Mouse (Mus musculus) lung, postnatal 0 days (tissue): ENCODE measurements around the gene Gm11939. TPM values are rescaled to one million over a fixed set of nuclear protein-coding genes. Genes with fewer than 3 reads are reported as not detected.

Source experiments
- ATAC-seq: fragments of 200-750 bp; cut with Nextera tagmentation; 2 replicates; pipeline ENCODE4 v1.8.0; 2017; ENCODE audit warnings: moderate library complexity
- DNase-seq: peaks from one replicate; pipeline ENCODE4 v3.0.0-alpha.2; 2016; ENCODE audit warnings: low spot score
- H3K27ac ChIP-seq: fragments of 300-500 bp; sonication (generic); 2 replicates; pipeline ENCODE4 v1.5.1; 2014; ENCODE audit warnings: antibody characterized with exemption, mild to moderate bottlenecking, low read length, mixed read lengths
- H3K27me3 ChIP-seq: fragments of 300-500 bp; sonication (generic); replicated peaks from 2 replicates; pipeline ENCODE4 v1.6.1; 2014; ENCODE audit warnings: low read length, mixed read lengths; ENCODE audit not compliant: insufficient read depth
- H3K36me3 ChIP-seq: fragments of 300-500 bp; sonication (generic); 2 replicates; pipeline ENCODE4 v1.6.1; 2014; ENCODE audit warnings: low read length, mixed read lengths; ENCODE audit not compliant: insufficient read depth
- H3K4me1 ChIP-seq: fragments of 300-500 bp; sonication (generic); 2 replicates; pipeline ENCODE4 v1.6.1; 2014; ENCODE audit warnings: antibody characterized with exemption, low read depth, low read length, mixed read lengths; ENCODE audit not compliant: insufficient read depth
- H3K4me2 ChIP-seq: fragments of 300-500 bp; sonication (generic); replicated peaks from 2 replicates; pipeline ENCODE4 v1.6.1; 2014; ENCODE audit warnings: low read depth, mild to moderate bottlenecking, low read length, moderate library complexity, mixed read lengths
- H3K4me3 ChIP-seq: fragments of 300-500 bp; sonication (generic); 2 replicates; pipeline ENCODE4 v1.5.1; 2014; ENCODE audit warnings: low read depth, low read length
- H3K9ac ChIP-seq: fragments of 300-500 bp; sonication (generic); replicated peaks from 2 replicates; pipeline ENCODE4 v1.6.1; 2014; ENCODE audit warnings: low read depth, mild to moderate bottlenecking
- H3K9me3 ChIP-seq: fragments of 300-500 bp; sonication (generic); 2 replicates; pipeline ENCODE4 v1.6.1; 2016; ENCODE audit warnings: low read length, mixed read lengths
- CTCF ChIP-seq: IDR thresholded peaks from 2 replicates; pipeline ENCODE4 v1.5.1; 2016; ENCODE audit warnings: antibody characterized with exemption, mild to moderate bottlenecking
- EP300 ChIP-seq: IDR thresholded peaks from 2 replicates; pipeline ENCODE4 v1.6.1; 2016; ENCODE audit warnings: antibody characterized with exemption, mild to moderate bottlenecking, control low read depth
- WGBS: fragments of 180-500 bp; shearing (Covaris S2); extraction: QIAGEN DNeasy Blood & Tissue Kit; methylation state at CpG from one replicate; pipeline ENCODE4 v1.1.7; 2014; 5-methylcytosine and 5-hydroxymethylcytosine counted together
- polyA plus RNA-seq: library from polyadenylated mRNA; unstranded; fragments of >200 nt; fragmentation: Nextera tagmentation; extraction: Ambion mirVana; gene quantifications from 2 replicates; pipeline ENCODE4 v1.2.1, GENCODE M21; 2015

Gene Gm11939
- polyA plus RNA-seq, 1 experiment from 2014 or later = not detected

DNA sequence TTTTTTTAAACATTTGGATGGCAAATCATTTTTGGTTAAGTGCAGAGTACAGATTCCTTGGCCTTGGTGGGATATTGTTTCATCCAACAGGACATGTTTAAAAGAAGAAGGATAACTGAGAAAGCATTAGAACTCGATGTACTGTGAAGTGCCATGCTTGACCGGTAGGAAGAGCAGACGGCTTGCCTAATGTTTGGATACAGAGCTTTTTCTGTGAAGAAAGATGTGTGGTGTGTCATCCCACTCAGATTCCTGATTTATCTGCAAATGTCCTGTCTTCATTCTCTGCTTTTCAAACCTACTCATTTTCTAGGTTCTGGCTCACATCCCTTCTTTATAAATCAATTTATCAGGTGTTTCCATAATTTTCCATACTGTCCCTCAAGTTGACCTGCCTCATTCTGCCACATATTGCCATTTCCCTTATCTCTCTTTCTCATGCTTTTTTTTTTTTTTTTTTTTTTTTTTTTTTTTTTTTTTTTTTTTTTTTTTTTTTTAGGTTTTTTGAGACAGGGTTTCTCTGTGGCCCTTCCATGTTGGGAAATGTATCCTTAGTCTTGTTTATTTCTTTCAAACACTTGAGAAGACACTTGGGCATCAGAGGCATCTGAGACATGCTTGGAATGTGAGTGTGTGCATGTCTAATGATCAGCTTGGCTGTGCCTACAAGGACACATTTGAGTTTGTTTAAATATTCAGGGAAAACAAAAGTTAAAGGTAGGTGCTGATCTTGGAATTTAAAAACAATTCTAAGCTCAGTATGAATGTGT, 1.1 kb downstream of the Gm11939 start:
- TF ChIP-seq CTCF (no peak), EP300 (peak; percentile 61; the same call in 1 of the 2 replicates)
- no peak overlapping the region for H3K4me3 ChIP-seq
- no peaks in the 10 kb centered on the region for H3K27me3 ChIP-seq
- no peaks in the 10 kb centered on the region for H3K4me1 ChIP-seq
- no peaks in the 10 kb centered on the region for H3K36me3 ChIP-seq
- H3K27ac ChIP-seq = no peak overlapping the region
- no peak overlapping the region for H3K9ac ChIP-seq
- 51% methylated on average over 3 of the region's 3 CpGs for WGBS
- ATAC-seq = no peak
- no peaks in the 10 kb centered on the region for H3K9me3 ChIP-seq
- H3K4me2 ChIP-seq = no peak overlapping the region
- peak; percentile 7 for DNase-seq

DNA sequence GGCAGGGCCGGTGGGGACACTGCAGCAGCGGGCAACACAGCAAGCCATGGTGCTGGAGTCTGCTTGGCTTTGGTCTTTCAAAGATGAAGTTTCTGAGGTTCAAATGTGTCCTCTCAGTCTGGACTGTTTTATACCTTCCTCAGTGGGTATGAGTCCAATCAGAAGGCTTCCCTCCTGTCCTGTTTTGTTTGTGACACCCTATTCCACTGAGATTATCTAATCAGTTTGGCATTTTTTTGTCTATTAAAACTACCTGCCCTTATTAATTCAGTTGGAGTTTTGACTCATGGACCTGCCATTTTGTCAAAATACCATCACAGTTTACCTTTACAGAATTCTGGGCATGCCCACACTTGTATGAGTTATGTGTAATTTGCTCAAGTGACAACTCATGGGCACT, 2.5 kb downstream of the Gm11939 start, which contains the start of gene Krtap3-2:
TSS of gene Krtap3-2 (minus strand) at position 101 of the 400 bp plus-strand sequence.
- no peaks in the 10 kb centered on the region for H3K4me1 ChIP-seq
- H3K4me2 ChIP-seq = no peak within 1 kb of the TSS
- H3K9ac ChIP-seq = no peak within 1 kb of the TSS
- no peaks in the 10 kb centered on the region for H3K27me3 ChIP-seq
- no peak for ATAC-seq
- H3K27ac ChIP-seq = no peak within 1 kb of the TSS
- H3K4me3 ChIP-seq = no peak within 1 kb of the TSS
- no peaks in the 10 kb centered on the region for H3K36me3 ChIP-seq
- no peak for DNase-seq
- H3K9me3 ChIP-seq = no peaks in the 10 kb centered on the region
- TF ChIP-seq CTCF (no peak), EP300 (no peak)
- no CpG with 5 or more reads among the region's 2 CpGs for WGBS

DNA sequence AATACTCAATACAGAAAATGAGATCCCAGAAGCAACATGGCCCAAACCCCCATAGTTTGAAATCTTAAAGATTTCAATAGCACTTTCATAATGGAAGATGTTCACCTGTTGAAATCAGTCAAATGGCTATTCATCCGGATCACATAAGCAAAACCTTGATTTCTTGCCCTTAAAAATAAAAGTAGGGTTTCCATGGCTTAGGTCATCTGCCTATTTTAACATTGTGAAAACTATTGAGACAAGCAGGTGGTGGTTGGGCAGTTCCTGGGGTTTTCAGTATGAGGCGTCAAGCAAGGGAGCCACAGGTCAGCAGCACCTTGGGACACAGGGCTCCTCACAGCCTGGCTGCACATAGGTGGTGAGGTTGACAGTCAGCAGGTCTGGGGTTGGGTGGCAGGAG, 3.1 kb downstream of the Gm11939 start:
- no peak overlapping the region for H3K4me3 ChIP-seq
- no peak overlapping the region for H3K4me2 ChIP-seq
- no peaks in the 10 kb centered on the region for H3K27me3 ChIP-seq
- DNase-seq (no peak), ATAC-seq (no peak)
- no peak overlapping the region for H3K27ac ChIP-seq
- H3K36me3 ChIP-seq = no peaks in the 10 kb centered on the region
- no peaks in the 10 kb centered on the region for H3K4me1 ChIP-seq
- 88% methylated on average over 2 of the region's 2 CpGs for WGBS
- H3K9me3 ChIP-seq = no peaks in the 10 kb centered on the region
- H3K9ac ChIP-seq = no peak overlapping the region
- TF ChIP-seq EP300 = no peak
- TF ChIP-seq CTCF = no peak

DNA sequence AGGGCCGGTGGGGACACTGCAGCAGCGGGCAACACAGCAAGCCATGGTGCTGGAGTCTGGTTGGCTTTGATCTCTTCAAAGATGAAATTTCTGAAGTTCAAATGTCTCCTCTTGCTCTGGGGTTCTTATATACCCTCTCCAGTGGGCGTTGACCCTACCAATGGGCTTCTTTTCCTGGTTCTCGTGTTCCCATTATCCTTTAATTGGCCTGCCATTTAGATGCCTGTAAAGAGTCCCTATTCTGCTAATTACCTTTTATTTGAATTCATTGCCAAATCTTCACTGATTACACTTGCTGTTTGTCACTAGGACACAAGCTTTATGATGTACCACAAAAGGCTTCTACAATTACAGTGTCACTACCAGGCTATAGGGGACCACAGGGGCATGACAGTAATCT, 8.5 kb downstream of the Gm11939 start, which contains the start of gene Krtap3-3:
TSS of gene Krtap3-3 (minus strand) at position 101 of the 400 bp plus-strand sequence.
- H3K9me3 ChIP-seq = no peaks in the 10 kb centered on the region
- no peaks in the 10 kb centered on the region for H3K27me3 ChIP-seq
- no peak for DNase-seq
- TF ChIP-seq CTCF (no peak), EP300 (no peak)
- H3K9ac ChIP-seq = no peak within 1 kb of the TSS
- H3K4me2 ChIP-seq = no peak within 1 kb of the TSS
- no peak within 1 kb of the TSS for H3K27ac ChIP-seq
- H3K4me1 ChIP-seq = no peaks in the 10 kb centered on the region
- no peak within 1 kb of the TSS for H3K4me3 ChIP-seq
- WGBS = 79% methylated on average over 3 of the region's 4 CpGs
- H3K36me3 ChIP-seq = no peaks in the 10 kb centered on the region
- no peak for ATAC-seq

DNA sequence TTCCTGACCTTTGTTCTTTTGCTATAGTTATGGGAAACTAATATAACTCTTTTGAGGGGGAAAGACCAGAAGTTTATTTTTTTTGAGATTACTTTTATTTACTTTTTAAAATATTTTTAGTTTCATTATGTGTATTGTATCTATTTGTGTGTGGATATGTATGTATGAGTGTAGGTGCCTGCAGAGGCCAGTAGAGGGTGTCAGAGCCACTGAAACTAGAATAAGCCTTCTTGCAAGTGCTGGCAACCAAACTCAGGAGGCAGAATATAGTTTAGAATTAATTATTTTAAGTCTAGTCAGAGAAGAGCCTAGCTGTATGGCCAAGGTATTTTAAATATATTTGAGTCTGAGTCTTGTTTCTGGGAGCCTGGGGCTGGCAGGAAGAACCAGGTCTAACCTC, 11.4 kb downstream of the Gm11939 start:
- DNase-seq = no peak
- no peak overlapping the region for H3K27ac ChIP-seq
- H3K4me3 ChIP-seq = no peak overlapping the region
- TF ChIP-seq EP300 = no peak
- peak; percentile 21; the same call in 1 of the 2 replicates for TF ChIP-seq CTCF
- H3K4me1 ChIP-seq = no peaks in the 10 kb centered on the region
- H3K9ac ChIP-seq = no peak overlapping the region
- no peak for ATAC-seq
- H3K4me2 ChIP-seq = no peak overlapping the region
- H3K27me3 ChIP-seq = no peaks in the 10 kb centered on the region
- no peaks in the 10 kb centered on the region for H3K36me3 ChIP-seq
- no peaks in the 10 kb centered on the region for H3K9me3 ChIP-seq

DNA sequence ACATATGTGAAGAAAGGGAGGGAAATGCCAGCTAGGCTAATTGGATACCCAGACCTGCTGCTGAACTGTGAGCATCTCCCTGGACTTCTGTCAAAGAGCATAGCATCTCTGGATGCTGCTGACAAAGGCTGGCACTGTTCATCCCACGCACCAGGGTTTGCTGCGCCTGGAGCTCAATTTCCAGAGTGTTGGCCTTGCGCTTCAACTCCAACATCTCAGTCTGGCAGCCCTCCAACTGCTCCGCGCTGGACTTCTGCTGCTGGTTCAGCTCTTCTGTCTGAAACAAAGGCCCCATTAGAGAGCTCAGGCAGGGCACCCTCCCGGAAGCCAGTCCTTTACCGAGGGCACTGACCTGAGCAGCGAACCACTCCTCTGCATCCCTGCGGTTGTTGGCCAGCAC, 19.5 kb downstream of the Gm11939 start:
- Histone ChIP-seq H3K27ac (no peak overlapping the region), H3K4me3 (no peak overlapping the region), H3K9ac (no peak overlapping the region), H3K36me3 (no peaks in the 10 kb centered on the region), H3K4me1 (no peaks in the 10 kb centered on the region), H3K9me3 (no peaks in the 10 kb centered on the region), H3K27me3 (no peaks in the 10 kb centered on the region), H3K4me2 (no peak overlapping the region)
- DNase-seq = peak; percentile 5
- 32% methylated on average over 9 of the region's 9 CpGs for WGBS
- ATAC-seq = no peak
- TF ChIP-seq EP300 = no peak
- no peak for TF ChIP-seq CTCF
